Mouse (Mus musculus): ENCODE measurements around the gene Fam124a.

DNA sequence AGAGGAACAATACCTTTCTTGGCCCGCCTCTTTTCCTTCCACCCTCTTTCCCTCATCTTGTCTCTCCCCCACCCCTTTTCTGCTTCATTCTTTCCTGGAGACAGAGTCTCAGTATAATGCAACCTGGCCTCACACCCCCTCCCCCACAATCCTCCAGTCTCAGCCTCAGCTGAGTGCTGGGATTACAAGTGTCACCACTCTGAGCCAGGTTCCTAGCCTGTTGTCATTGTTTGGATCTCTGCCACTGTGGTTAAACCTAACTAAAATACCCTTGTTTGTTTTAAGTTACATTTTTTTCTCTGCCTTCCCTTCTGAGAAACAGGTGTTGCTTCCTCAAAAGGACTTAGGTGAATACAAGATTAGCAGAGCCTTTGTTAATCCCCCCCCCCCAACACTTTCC is 42.7 kb upstream of the Fam124a start:
- no peak for TF ChIP-seq CTCF (IDR thresholded peaks at IDR 0.05; ENCODE audit: control insufficient read depth, insufficient read depth, insufficient read length)
- TF ChIP-seq USF1 (IDR thresholded peaks at IDR 0.05; ENCODE audit: low read depth) = no peak
- no peak for TF ChIP-seq CEBPB (IDR thresholded peaks at IDR 0.05; ENCODE audit: low read depth)

Measured in C2C12 (cell line).